Mouse (Mus musculus): Measurements from ENCODE around the gene Sufu. TPM values are rescaled to one million over a fixed set of nuclear protein-coding genes. Genes with fewer than 3 reads are reported as not detected.

Gene Sufu
- total RNA-seq, 2 experiments from 2014 or later, result 7.6 to 9.1 TPM

DNA sequence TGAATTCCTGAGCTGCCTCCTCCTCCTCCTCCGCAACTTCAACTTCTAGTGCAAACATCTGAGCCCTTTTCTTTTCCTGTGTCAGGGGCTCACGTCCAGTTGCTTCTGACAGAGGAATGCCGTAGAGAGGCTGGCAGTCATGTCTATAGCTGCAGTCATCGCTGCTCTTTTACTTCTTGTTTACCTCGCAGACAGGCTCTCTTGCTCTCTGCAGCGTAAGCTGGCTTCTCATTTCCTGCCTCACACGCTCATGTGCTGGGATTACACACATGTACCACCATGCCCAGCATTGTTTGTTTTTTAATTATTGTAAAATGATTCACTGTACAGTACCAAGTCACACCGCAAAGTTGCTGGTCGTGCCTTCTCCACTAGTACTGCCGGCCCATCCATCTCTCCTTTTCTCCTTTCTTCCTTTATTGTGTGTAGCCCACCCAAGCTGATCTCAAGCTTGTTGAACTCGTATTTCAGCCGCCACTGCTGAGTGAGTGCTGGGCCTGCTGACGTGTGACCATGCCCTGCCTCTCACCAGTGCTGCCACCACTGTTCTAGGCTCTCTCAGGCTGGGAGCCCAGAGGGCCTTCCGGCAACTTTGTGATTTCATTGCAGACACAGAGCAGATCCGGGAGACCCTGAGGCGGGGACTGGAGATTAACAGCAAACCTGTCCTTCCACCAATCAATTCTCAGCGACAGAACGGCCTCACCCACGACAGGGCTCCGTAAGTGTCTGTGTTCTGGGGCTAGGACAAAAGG is 57.6 kb downstream of the Sufu start:
- no peak for DNase-seq
- intact Hi-C loops (cut with DNase I; ENCODE audit: low total_unique reads), result no loop called here

DNA sequence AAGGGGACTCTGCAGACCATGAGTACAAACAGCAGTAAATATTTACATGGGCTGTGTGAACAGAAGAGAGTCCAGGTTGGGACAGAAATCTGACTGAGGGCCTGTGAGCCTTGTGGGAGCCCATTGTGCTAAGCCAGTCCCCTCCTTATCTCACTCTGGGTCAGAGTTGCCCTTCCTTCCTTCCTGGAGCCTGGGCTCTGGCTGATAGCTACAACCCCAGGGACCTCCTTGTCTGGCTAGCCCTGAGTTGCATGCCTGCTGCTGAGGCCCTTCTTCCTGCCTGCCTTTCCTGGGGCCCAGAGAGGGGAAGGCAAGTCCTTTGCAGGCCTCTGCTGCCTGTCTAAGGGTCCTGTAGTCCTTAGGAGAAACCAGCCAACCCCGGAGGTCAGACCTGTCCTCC is 58.3 kb downstream of the Sufu start:
- no peak for DNase-seq

DNA sequence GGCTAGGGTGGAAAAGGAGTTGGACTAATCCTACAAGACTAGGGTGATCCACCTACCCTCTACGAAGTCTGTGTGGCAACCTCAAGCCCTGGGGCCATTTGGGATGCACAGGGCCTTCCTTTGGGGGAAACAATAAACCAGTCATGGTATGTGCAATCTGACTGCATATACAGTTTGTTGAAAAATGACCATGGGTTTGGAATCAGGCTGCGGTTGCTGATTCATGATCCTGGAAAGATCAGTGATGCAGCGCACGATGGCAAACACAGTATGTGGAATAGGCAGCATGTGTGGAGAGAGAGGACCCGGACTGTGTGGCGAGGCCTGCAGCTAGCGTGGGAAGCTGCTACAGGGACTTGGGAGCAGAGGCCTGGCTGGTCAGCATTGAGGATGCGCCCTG is 58.9 kb downstream of the Sufu start:
- no peak for DNase-seq
- intact Hi-C loops (cut with DNase I; ENCODE audit: low total_unique reads), result no loop called here

More for the DNA sequence above, 58.3 kb downstream of the Sufu start:
- intact Hi-C loops (cut with DNase I; ENCODE audit: low total_unique reads), result no loop called here

- DNase-seq, result no peak
- intact Hi-C loops (cut with DNase I; ENCODE audit: low total_unique reads), result no loop called here
Measured at GRCm38 (mm10) chr19:46456018-46456735, 59.5 kb downstream of the Sufu start.

GRCm38 (mm10) chr19:46457798-46458197 is 61.1 kb downstream of the Sufu start:
- intact Hi-C loops (cut with DNase I; ENCODE audit: low total_unique reads), result no loop called here
- no peak for DNase-seq

GRCm38 (mm10) chr19:46459256-46459655 is 62.6 kb downstream of the Sufu start:
- intact Hi-C loops (cut with DNase I; ENCODE audit: low total_unique reads), result no loop called here
- no peak for DNase-seq

DNA sequence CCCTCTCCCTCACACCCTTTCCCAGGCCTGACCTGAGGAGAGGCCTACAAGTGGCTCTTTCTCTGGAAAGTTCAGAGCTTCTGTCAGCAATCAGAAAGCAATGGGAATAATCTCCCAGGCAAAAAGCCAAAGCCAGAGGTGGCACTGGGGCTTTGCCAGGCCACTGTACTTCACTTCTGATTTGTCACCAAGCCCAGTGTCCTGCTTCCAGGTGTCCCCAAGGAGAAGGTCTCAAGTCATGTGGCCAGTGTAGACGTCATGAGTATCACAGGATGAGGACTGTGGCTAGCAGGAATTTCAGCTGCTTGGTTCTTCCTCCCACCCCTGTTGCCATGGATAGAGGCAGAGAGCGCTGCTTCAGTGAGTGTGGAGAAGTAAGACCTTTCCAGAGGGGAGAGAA is 63.2 kb downstream of the Sufu start:
- no peak for DNase-seq
- intact Hi-C loops (cut with DNase I; ENCODE audit: low total_unique reads), result no loop called here

DNA sequence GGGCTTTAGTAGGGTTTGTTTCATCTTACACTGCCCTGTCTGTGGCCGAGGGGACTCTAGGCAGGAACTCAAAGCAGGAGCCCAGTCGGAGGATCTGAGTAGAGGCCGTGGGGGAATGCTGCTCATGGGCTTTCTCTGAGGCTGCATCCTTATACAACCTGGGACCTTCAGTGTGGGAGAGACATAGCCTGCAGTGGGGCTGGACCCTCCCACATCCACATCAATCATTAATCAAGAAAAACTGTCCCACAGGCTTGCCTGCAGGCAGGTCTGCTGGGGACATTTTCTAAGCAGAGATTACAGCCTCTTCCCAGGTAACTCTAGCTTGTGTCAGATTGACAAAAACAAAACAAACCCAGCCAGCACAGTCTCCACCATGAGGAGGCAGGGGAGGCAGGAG is 65.9 kb downstream of the Sufu start:
- intact Hi-C loops (cut with DNase I; ENCODE audit: low total_unique reads), result no loop called here
- DNase-seq, result no peak

GRCm38 (mm10) chr19:46463446-46463845 is 66.8 kb downstream of the Sufu start:
- intact Hi-C loops (cut with DNase I; ENCODE audit: low total_unique reads), result no loop called here
- DNase-seq, result no peak

- no peak for DNase-seq
- intact Hi-C loops (cut with DNase I; ENCODE audit: low total_unique reads), result no loop called here
Measured at GRCm38 (mm10) chr19:46466160-46466559, 69.5 kb downstream of the Sufu start.

- no peak for DNase-seq
- intact Hi-C loops (cut with DNase I; ENCODE audit: low total_unique reads), result no loop called here
Measured at GRCm38 (mm10) chr19:46467051-46467503, 70.4 kb downstream of the Sufu start.

- intact Hi-C loops (cut with DNase I; ENCODE audit: low total_unique reads), result no loop called here
- no peak for DNase-seq
Measured at GRCm38 (mm10) chr19:46470364-46471240, 73.9 kb downstream of the Sufu start.

DNA sequence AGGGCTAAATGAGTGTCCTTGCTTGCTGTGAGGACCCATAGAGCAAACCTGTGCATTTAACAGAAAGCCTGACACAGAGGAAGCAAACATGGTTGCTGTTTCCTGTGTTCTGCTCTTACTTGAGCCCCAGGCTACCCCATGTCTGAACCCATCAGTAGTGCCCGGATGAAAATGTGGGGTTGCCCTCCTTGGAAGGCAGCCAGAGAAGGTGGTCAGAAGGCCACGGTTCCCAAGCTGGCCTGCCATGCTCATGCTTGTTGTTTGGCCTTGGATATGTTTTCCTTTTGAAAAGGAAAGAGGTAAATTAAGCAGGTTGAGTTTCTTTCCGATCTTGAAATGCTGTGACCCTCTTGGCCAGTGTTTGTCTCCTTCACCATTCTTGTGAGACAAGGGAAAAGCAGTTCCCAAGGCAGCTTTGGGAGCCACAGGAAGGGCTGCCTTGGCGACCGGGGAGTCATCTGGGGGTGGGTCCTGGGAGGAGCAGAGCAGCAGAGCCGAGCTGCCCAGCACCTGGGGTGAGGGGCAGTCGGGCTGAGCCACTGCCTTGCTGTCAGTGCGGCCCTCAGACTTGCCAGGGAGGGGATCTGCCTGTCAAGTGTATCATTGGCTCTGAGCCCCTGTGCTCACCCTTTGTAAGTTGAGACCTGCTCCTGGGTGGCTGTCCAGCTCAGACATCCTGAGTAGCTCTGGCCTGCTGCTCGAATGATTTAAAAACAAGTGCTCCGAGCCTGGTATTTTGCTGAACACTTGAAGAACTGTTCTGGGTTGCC is 74.8 kb downstream of the Sufu start:
- no peak for DNase-seq
- intact Hi-C loops (cut with DNase I; ENCODE audit: low total_unique reads), result no loop called here

DNA sequence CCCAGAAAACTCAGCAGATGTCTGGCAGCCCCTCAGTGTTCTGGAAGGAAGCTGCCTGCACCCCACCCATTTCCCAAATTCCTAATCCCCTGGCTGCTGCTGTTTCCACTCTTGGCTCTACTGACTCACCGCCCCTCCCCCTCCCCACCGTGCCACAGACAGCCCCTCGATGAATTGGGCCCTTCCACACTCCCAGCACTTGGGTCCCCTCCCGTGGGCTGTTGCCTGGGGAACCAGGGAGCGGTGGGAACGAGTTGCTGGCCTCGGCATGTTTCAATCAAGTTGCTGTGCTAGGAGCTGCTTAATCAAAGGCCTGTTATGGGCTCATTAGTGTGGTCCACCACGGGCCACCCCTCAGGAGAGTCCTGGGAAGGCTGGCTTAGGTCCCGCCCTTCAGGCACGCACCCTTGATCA is 80.7 kb downstream of the Sufu start:
- DNase-seq, result peak; percentile 50
- intact Hi-C loops (cut with DNase I; ENCODE audit: low total_unique reads), result no loop called here

DNA sequence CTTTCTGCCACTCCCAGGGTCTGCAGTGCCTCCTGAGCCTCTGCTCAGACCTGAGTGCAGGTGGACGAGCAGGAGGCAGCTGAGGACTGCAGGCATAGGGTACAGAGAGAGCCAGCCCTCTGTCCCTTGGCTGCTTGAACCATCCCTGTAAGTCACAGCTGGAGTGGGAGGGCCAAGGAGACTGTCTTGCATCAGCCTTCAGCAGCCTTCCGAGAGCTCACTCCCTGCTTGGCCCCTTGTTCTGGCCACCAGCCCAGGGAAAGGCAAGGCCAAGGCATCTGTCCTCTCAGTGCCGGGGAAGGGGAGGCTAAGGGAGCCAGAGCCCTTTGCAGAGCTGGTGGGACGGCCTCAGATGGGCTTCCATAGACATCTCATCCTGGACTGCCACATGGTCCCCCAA is 81.5 kb downstream of the Sufu start:
- peak; percentile 81 for DNase-seq
- intact Hi-C loops (cut with DNase I; ENCODE audit: low total_unique reads), result no loop called here

DNA sequence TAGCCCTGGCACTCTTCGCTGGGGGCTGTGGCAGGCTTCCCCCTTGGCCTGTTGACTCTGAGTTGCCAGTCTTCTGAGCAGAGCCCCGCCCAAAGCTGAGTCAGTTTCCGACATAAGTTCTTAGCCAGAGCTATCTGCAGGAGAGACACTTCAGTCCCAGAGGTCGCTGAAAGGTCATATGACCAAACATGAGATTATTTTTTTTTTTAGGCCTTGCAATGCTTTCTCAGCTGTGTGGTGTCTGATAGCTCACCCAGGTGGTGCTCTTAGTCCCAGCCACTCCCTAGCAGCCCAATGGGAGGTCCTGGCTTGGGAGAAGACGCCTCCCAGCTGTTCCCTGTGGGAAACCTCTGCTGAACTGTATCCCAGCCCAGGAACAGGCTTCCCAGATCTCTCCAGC is 82.1 kb downstream of the Sufu start:
- peak; percentile 66 for DNase-seq
- intact Hi-C loops (cut with DNase I; ENCODE audit: low total_unique reads), result no loop called here

- intact Hi-C loops (cut with DNase I; ENCODE audit: low total_unique reads), result no loop called here
- DNase-seq, result no peak
Measured at GRCm38 (mm10) chr19:46479306-46480075, 82.8 kb downstream of the Sufu start.

DNA sequence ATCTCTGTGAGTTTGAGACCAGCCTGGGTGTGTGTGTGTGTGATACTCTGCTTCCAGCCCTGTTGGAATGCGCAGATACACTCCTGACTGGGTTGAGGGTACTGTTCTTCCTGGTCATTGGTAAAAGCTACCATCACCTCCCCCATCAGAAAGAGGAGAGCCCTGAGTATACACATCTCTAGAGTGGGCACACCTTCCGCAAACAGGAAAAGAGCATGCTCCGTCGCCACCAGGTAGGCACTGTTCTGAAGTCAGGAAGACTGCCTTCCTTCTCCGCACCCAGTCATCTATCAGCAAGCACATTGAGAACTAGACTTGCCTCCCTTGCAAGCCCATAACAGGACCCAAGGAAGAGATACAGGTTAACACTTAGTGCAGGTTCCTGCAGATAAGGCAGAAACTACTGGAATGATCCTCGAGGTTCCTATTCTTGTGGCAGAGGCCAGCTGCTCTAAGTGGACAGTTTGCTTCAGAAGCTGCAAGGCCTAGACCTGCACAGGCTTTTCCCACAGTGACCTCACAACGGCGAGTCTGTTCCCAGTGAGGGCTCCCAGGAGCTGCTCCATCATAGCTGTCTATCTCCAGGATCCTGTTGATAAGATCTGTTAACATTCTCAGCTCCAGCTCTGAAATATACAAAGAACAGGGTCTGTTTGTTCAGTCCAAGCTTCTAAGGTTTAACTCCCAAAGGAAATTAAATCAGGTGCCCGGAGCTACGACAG is 84.1 kb downstream of the Sufu start:
- DNase-seq, result no peak
- intact Hi-C loops (cut with DNase I; ENCODE audit: low total_unique reads), result no loop called here

All from gastrocnemius, postnatal 14 days (tissue).